ENCODE assay signal across 8 mouse cellular contexts in the genomic region with DNA sequence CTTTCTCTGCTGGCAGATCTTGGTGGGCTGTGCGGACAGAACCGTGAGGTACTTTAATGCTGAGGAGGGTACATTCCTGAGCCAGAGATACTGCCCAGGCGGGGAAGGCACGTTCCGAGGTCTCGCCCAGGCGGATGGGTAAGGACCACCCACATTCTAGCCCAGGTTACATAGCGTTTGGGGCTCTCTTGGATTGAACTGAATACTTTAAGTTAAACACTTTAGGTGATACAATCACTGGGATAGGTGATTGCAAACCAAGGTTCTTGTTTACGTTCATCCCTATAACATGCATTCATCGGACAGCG. TPM values are rescaled to one million over a fixed set of nuclear protein-coding genes. Genes with fewer than 3 reads are reported as not detected.
DNase-seq lines count a peak whose midpoint lies in the region; ATAC-seq and TF ChIP-seq lines count a peak whose summit lies in the region.

No protein-coding gene starts in this region.

- peak overlapping the region; percentile 77 for H3K4me2 ChIP-seq in kidney, embryonic 14.5 days (replicated peaks; ENCODE audit: low read depth, low read length)
- H3K4me2 ChIP-seq in hindbrain, embryonic 13.5 days: peak overlapping the region; percentile 95
- H3K4me2 ChIP-seq in midbrain, embryonic 14.5 days (ENCODE audit: low read length): peak overlapping the region; percentile 68

- no peak for TF ChIP-seq CTCF in bone marrow, adult 2 months (IDR thresholded peaks at IDR 0.05; ENCODE audit: control insufficient read depth, insufficient read depth, low read length)

- peaks cover 7% of the 10 kb centered on the region; the same call in 1 of the 2 replicates for H3K4me1 ChIP-seq in kidney, embryonic 14.5 days (ENCODE audit: control insufficient read depth, insufficient read depth, low read length)
- H3K4me1 ChIP-seq in bone marrow, adult 2 months (ENCODE audit: control insufficient read depth, insufficient read depth, low read length): 0 out of 2 replicates have a peak, but pooled peaks cover 1% of the 10 kb centered on the region
- H3K4me1 ChIP-seq in hindbrain, embryonic 13.5 days (replicated peaks): peaks cover 27% of the 10 kb centered on the region
- H3K4me1 ChIP-seq in midbrain, embryonic 14.5 days (ENCODE audit: control insufficient read depth, insufficient read depth, low read length): peaks cover 11% of the 10 kb centered on the region

- H3K36me3 ChIP-seq in kidney, embryonic 14.5 days (ENCODE audit: control insufficient read depth, insufficient read depth, low read length): peaks cover 35% of the 10 kb centered on the region
- H3K36me3 ChIP-seq in hindbrain, embryonic 13.5 days: peaks cover 32% of the 10 kb centered on the region
- peaks cover 29% of the 10 kb centered on the region for H3K36me3 ChIP-seq in midbrain, embryonic 14.5 days (ENCODE audit: control insufficient read depth, insufficient read depth, low read length)

- peak overlapping the region; percentile 61 for H3K27ac ChIP-seq in kidney, embryonic 14.5 days (ENCODE audit: low read depth, low read length)
- H3K27ac ChIP-seq in bone marrow, adult 2 months (ENCODE audit: control insufficient read depth, insufficient read depth, low read depth, low read length, poor library complexity): peak overlapping the region; percentile 18; the same call in 1 of the 2 replicates
- peak overlapping the region; percentile 81; the same call in 1 of the 2 replicates for H3K27ac ChIP-seq in hindbrain, embryonic 13.5 days
- H3K27ac ChIP-seq in midbrain, embryonic 14.5 days (replicated peaks; ENCODE audit: low read depth, low read length): no peak overlapping the region

- WGBS in kidney, embryonic 14.5 days: 3% methylated on average over 11 of the region's 11 CpGs
- WGBS in bone marrow, adult 2 months: 2% methylated on average over 11 of the region's 11 CpGs
- 2% methylated on average over 11 of the region's 11 CpGs for WGBS in hindbrain, embryonic 13.5 days
- 3% methylated on average over 11 of the region's 11 CpGs for WGBS in midbrain, embryonic 14.5 days

- peak; percentile 43; the same call in 1 of the 2 replicates for ATAC-seq in kidney, embryonic 14.5 days (ENCODE audit: low FRiP score, low TSS enrichment)
- ATAC-seq in hindbrain, embryonic 13.5 days (ENCODE audit: low FRiP score): peak; percentile 49
- ATAC-seq in midbrain, embryonic 14.5 days (ENCODE audit: low FRiP score, low TSS enrichment): peak; percentile 39; the same call in 1 of the 2 replicates
- no peak for ATAC-seq in CD4-positive, CD25-positive, alpha-beta regulatory T cell, adult 4 months

- intact Hi-C loops in left cerebral cortex, postnatal 25 days (cut with DNase I): no loop called here

- TF ChIP-seq POLR2A in bone marrow, adult 2 months (IDR thresholded peaks at IDR 0.05; ENCODE audit: borderline replicate concordance, control insufficient read depth, low read depth, low read length): no peak

- no peaks in the 10 kb centered on the region for H3K27me3 ChIP-seq in kidney, embryonic 14.5 days (ENCODE audit: control insufficient read depth, insufficient read depth, low read length)
- H3K27me3 ChIP-seq in hindbrain, embryonic 13.5 days: no peaks in the 10 kb centered on the region; the same call in 1 of the 2 replicates
- H3K27me3 ChIP-seq in midbrain, embryonic 14.5 days (ENCODE audit: control insufficient read depth, insufficient read depth, low read length): no peaks in the 10 kb centered on the region

- H3K4me3 ChIP-seq in kidney, embryonic 14.5 days (ENCODE audit: low read length): peak overlapping the region; percentile 80
- H3K4me3 ChIP-seq in bone marrow, adult 2 months (replicated peaks; ENCODE audit: control insufficient read depth, low read depth, low read length): peak overlapping the region; percentile 93
- H3K4me3 ChIP-seq in hindbrain, embryonic 13.5 days: peak overlapping the region; percentile 85
- H3K4me3 ChIP-seq in midbrain, embryonic 14.5 days (replicated peaks; ENCODE audit: low read depth, low read length): peak overlapping the region; percentile 82

- no peaks in the 10 kb centered on the region for H3K9me3 ChIP-seq in kidney, embryonic 14.5 days (ENCODE audit: control insufficient read depth, low read length)
- H3K9me3 ChIP-seq in hindbrain, embryonic 13.5 days: no peaks in the 10 kb centered on the region
- H3K9me3 ChIP-seq in midbrain, embryonic 14.5 days (ENCODE audit: control insufficient read depth, low read length): no peaks in the 10 kb centered on the region

- no peak for DNase-seq in kidney, postnatal 25 days
- DNase-seq in midbrain, embryonic 14.5 days: no peak
- DNase-seq in lung, postnatal 10 days: no peak
- DNase-seq in left cerebral cortex, postnatal 25 days (ENCODE audit: low spot score in 2 of 2): no peak

- H3K9ac ChIP-seq in kidney, embryonic 14.5 days (ENCODE audit: low read depth, low read length): peak overlapping the region; percentile 84
- peak overlapping the region; percentile 87 for H3K9ac ChIP-seq in hindbrain, embryonic 13.5 days
- peak overlapping the region; percentile 57 for H3K9ac ChIP-seq in midbrain, embryonic 14.5 days (replicated peaks; ENCODE audit: low read length)

RNA-seq across cellular contexts. Expression of a gene that starts 0.5 kb away (rescaled TPM):
- 82.9 and 97.3 TPM in 2 replicates for polyA plus RNA-seq in kidney, embryonic 14.5 days (2014; fragmentation: Nextera tagmentation; extraction: Ambion mirVana)
- polyA plus RNA-seq in bone marrow, adult 2 months (2011; ENCODE audit: insufficient read depth, insufficient read length, low replicate concordance, missing spikeins): 40.8 and 121 TPM in 2 replicates
- polyA plus RNA-seq in hindbrain, embryonic 13.5 days (2015; fragmentation: Nextera tagmentation; extraction: Ambion mirVana): 82.6 and 89.9 TPM in 2 replicates
- polyA plus RNA-seq in midbrain, embryonic 14.5 days (2014; fragmentation: Nextera tagmentation; extraction: Ambion mirVana): 89.1 and 95.7 TPM in 2 replicates
- polyA plus RNA-seq in CD4-positive, CD25-positive, alpha-beta regulatory T cell, adult 4 months (2017; shearing (Covaris generic)): 10 to 100 TPM; 72.5 to 92.2 TPM
- total RNA-seq in left cerebral cortex, postnatal 25 days (2021): 10 to 100 TPM; 46.0 to 58.5 TPM

RNA-seq across cellular contexts. Expression of a gene that starts 4.4 kb away (rescaled TPM):
- polyA plus RNA-seq in kidney, embryonic 14.5 days (2014; fragmentation: Nextera tagmentation; extraction: Ambion mirVana): 0.70 and 2.3 TPM in 2 replicates
- polyA plus RNA-seq in bone marrow, adult 2 months (2011; ENCODE audit: insufficient read depth, insufficient read length, low replicate concordance, missing spikeins): 3.4 and 3.7 TPM in 2 replicates
- 1.9 and 3.0 TPM in 2 replicates for polyA plus RNA-seq in hindbrain, embryonic 13.5 days (2015; fragmentation: Nextera tagmentation; extraction: Ambion mirVana)
- polyA plus RNA-seq in midbrain, embryonic 14.5 days (2014; fragmentation: Nextera tagmentation; extraction: Ambion mirVana): 0.97 and 1.1 TPM in 2 replicates
- polyA plus RNA-seq in CD4-positive, CD25-positive, alpha-beta regulatory T cell, adult 4 months (2017; shearing (Covaris generic)): under 1 TPM in 1 of 2 experiments, not detected in 1; 0.75 TPM
- total RNA-seq in left cerebral cortex, postnatal 25 days (2021): 1 to 10 TPM; 1.1 to 1.5 TPM

RNA-seq across cellular contexts. Expression of a gene that starts 5.1 kb away (rescaled TPM):
- 114 and 128 TPM in 2 replicates for polyA plus RNA-seq in kidney, embryonic 14.5 days (2014; fragmentation: Nextera tagmentation; extraction: Ambion mirVana)
- polyA plus RNA-seq in bone marrow, adult 2 months (2011; ENCODE audit: insufficient read depth, insufficient read length, low replicate concordance, missing spikeins): 62.1 and 83.9 TPM in 2 replicates
- polyA plus RNA-seq in hindbrain, embryonic 13.5 days (2015; fragmentation: Nextera tagmentation; extraction: Ambion mirVana): 120 and 128 TPM in 2 replicates
- 102 and 110 TPM in 2 replicates for polyA plus RNA-seq in midbrain, embryonic 14.5 days (2014; fragmentation: Nextera tagmentation; extraction: Ambion mirVana)
- polyA plus RNA-seq in CD4-positive, CD25-positive, alpha-beta regulatory T cell, adult 4 months (2017; shearing (Covaris generic)): 100 to 1,000 TPM; 132 to 165 TPM
- total RNA-seq in left cerebral cortex, postnatal 25 days (2021): 10 to 100 TPM; 61.5 to 70.1 TPM

RNA-seq across cellular contexts. Expression of a gene that starts 12.9 kb away (rescaled TPM):
- polyA plus RNA-seq in kidney, embryonic 14.5 days (2014; fragmentation: Nextera tagmentation; extraction: Ambion mirVana): 114 and 123 TPM in 2 replicates
- polyA plus RNA-seq in bone marrow, adult 2 months (2011; ENCODE audit: insufficient read depth, insufficient read length, low replicate concordance, missing spikeins): 58.4 and 65.7 TPM in 2 replicates
- 153 and 163 TPM in 2 replicates for polyA plus RNA-seq in hindbrain, embryonic 13.5 days (2015; fragmentation: Nextera tagmentation; extraction: Ambion mirVana)
- 157 TPM in 2 replicates for polyA plus RNA-seq in midbrain, embryonic 14.5 days (2014; fragmentation: Nextera tagmentation; extraction: Ambion mirVana)
- polyA plus RNA-seq in CD4-positive, CD25-positive, alpha-beta regulatory T cell, adult 4 months (2017; shearing (Covaris generic)): 10 to 100 TPM; 63.7 to 85.1 TPM
- 100 to 1,000 TPM; 148 to 161 TPM for total RNA-seq in left cerebral cortex, postnatal 25 days (2021)

RNA-seq across cellular contexts. Expression of a gene that starts 20.8 kb away (rescaled TPM):
- 155 and 198 TPM in 2 replicates for polyA plus RNA-seq in kidney, embryonic 14.5 days (2014; fragmentation: Nextera tagmentation; extraction: Ambion mirVana)
- polyA plus RNA-seq in bone marrow, adult 2 months (2011; ENCODE audit: insufficient read depth, insufficient read length, low replicate concordance, missing spikeins): 488 and 589 TPM in 2 replicates
- 168 and 170 TPM in 2 replicates for polyA plus RNA-seq in hindbrain, embryonic 13.5 days (2015; fragmentation: Nextera tagmentation; extraction: Ambion mirVana)
- polyA plus RNA-seq in midbrain, embryonic 14.5 days (2014; fragmentation: Nextera tagmentation; extraction: Ambion mirVana): 146 and 171 TPM in 2 replicates
- 100 to 1,000 TPM; 163 to 188 TPM for polyA plus RNA-seq in CD4-positive, CD25-positive, alpha-beta regulatory T cell, adult 4 months (2017; shearing (Covaris generic))
- 10 to 100 TPM; 87.4 to 92.0 TPM for total RNA-seq in left cerebral cortex, postnatal 25 days (2021)
